Mouse (Mus musculus) stomach, postnatal 0 days (tissue): ENCODE measurements at regions not wholly inside any gene's neighbourhood (a gene's known extent, or its start where the extent isn't known, plus 50 kb on each side); places are given as distances from the start of the nearest gene placed in this dataset.

Experiments
- ATAC-seq: fragments of 200-750 bp; cut with Nextera tagmentation; 2 replicates; pipeline ENCODE4 v1.8.0; 2017; ENCODE audit not compliant: low FRiP score, low TSS enrichment
- DNase-seq: peaks from one replicate; pipeline ENCODE4 v3.0.0-alpha.2; 2016; ENCODE audit warnings: low spot score
- H3K27ac ChIP-seq: fragments of 300-500 bp; sonication (generic); replicated peaks from 2 replicates; pipeline ENCODE4 v1.5.1; 2014; ENCODE audit warnings: mild to moderate bottlenecking, control low read depth
- H3K27me3 ChIP-seq: fragments of 300-500 bp; sonication (generic); 2 replicates; pipeline ENCODE4 v1.6.1; 2014; ENCODE audit warnings: low read length; ENCODE audit not compliant: control insufficient read depth, insufficient read depth
- H3K36me3 ChIP-seq: fragments of 300-500 bp; sonication (generic); 2 replicates; pipeline ENCODE4 v1.6.1; 2014; ENCODE audit warnings: low read length, mixed read lengths; ENCODE audit not compliant: control insufficient read depth, insufficient read depth
- H3K4me1 ChIP-seq: fragments of 300-500 bp; sonication (generic); replicated peaks from 2 replicates; pipeline ENCODE4 v1.6.1; 2014; ENCODE audit warnings: antibody characterized with exemption; ENCODE audit not compliant: control insufficient read depth, insufficient read depth
- H3K4me2 ChIP-seq: fragments of 300-500 bp; sonication (generic); replicated peaks from 2 replicates; pipeline ENCODE4 v1.6.1; 2014; ENCODE audit warnings: low read depth, mild to moderate bottlenecking, control low read depth, moderate library complexity
- H3K4me3 ChIP-seq: fragments of 300-500 bp; sonication (generic); 2 replicates; pipeline ENCODE4 v1.5.1; 2014; ENCODE audit warnings: low read depth, low read length, control low read depth
- H3K9ac ChIP-seq: fragments of 300-500 bp; sonication (generic); 2 replicates; pipeline ENCODE4 v1.6.1; 2014; ENCODE audit warnings: mild to moderate bottlenecking, low read length, control low read depth, mixed read lengths
- H3K9me3 ChIP-seq: fragments of 300-500 bp; sonication (generic); 2 replicates; pipeline ENCODE4 v1.6.1; 2016; ENCODE audit warnings: low read length; ENCODE audit not compliant: control insufficient read depth
- CTCF ChIP-seq: IDR thresholded peaks from 2 replicates; pipeline ENCODE4 v1.5.1; 2016; ENCODE audit warnings: antibody characterized with exemption, low read depth, mild to moderate bottlenecking, moderate library complexity
- EP300 ChIP-seq: optimal IDR thresholded peaks from 2 replicates; pipeline ENCODE3; 2016; ENCODE audit warnings: antibody characterized with exemption
- WGBS: fragments of 180-500 bp; shearing (Covaris S2); extraction: QIAGEN DNeasy Blood & Tissue Kit; methylation state at CpG from one replicate; pipeline ENCODE4 v1.1.7; 2014; 5-methylcytosine and 5-hydroxymethylcytosine counted together

DNA sequence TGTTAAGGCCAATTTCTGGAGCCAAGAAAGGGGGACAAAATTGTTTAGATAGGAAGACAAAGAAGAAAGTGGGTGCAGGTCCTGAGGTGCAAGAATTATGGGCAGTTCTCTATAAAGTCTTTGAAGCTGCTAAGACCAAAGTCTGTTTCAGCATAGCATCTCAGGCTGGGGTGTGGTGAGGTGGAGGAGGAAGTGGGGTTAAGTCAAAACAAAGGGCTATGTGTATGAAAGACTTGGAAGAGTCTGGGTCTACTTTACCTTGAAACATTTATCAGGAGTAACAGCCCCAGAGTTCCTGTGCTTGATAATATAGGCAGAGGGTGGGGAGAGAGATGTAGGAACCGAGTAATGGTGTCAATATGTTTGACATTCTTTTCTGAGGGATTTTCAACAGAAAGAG, 125.4 kb upstream of the Tex13c2 start:
- Histone ChIP-seq H3K4me1 (no peaks in the 10 kb centered on the region), H3K4me2 (no peak overlapping the region), H3K36me3 (no peaks in the 10 kb centered on the region), H3K27me3 (no peaks in the 10 kb centered on the region), H3K9ac (no peak overlapping the region), H3K27ac (no peak overlapping the region), H3K4me3 (no peak overlapping the region), H3K9me3 (no peaks in the 10 kb centered on the region)
- DNase-seq, result no peak
- 58% methylated on average over 1 of the region's 1 CpGs for whole genome bisulfite sequencing
- no peak for ATAC-seq
- TF ChIP-seq CTCF (no peak), EP300 (no peak)

DNA sequence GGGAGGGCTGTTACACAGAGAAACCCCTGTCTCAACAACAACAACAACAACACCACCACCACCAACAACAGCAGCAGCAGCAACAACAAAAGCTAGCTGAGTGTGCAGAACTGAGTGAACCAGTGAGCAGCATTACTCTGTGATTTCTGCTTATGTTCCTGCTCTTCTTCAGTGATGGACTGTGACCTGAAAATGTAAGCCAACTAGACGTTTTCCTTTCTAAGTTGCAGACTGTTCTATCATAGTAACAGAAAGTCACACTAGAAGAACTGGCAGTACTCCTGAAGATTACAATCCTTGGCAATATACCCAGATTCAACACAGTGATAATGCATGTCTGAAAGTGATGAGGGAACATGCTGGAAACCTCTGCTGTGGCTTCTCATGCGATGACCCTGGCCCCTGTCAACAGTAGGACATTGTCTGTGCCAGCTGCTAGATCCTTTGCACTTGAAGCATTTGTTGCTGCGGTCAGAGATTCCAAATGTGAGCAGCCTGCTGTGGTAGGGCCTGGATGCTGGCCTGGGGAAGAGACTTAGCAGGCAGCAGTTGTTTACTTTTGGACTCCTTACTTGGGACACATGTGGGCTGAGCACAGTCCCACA, 115.6 kb upstream of the Tex13c2 start:
- H3K9ac ChIP-seq, result no peak overlapping the region
- no peak for TF ChIP-seq EP300
- no peak for TF ChIP-seq CTCF
- WGBS, result 47% methylated on average over 3 of the region's 3 CpGs
- no peak overlapping the region for H3K4me3 ChIP-seq
- H3K4me2 ChIP-seq, result no peak overlapping the region
- DNase-seq (peak; percentile 12), ATAC-seq (peak; percentile 29; the same call in 1 of the 2 replicates)
- H3K27me3 ChIP-seq, result no peaks in the 10 kb centered on the region
- 0 out of 2 replicates have a peak overlapping the region, but pooled peaks have one; percentile 30 for H3K27ac ChIP-seq
- H3K9me3 ChIP-seq, result no peaks in the 10 kb centered on the region
- H3K4me1 ChIP-seq, result no peaks in the 10 kb centered on the region
- no peaks in the 10 kb centered on the region for H3K36me3 ChIP-seq

DNA sequence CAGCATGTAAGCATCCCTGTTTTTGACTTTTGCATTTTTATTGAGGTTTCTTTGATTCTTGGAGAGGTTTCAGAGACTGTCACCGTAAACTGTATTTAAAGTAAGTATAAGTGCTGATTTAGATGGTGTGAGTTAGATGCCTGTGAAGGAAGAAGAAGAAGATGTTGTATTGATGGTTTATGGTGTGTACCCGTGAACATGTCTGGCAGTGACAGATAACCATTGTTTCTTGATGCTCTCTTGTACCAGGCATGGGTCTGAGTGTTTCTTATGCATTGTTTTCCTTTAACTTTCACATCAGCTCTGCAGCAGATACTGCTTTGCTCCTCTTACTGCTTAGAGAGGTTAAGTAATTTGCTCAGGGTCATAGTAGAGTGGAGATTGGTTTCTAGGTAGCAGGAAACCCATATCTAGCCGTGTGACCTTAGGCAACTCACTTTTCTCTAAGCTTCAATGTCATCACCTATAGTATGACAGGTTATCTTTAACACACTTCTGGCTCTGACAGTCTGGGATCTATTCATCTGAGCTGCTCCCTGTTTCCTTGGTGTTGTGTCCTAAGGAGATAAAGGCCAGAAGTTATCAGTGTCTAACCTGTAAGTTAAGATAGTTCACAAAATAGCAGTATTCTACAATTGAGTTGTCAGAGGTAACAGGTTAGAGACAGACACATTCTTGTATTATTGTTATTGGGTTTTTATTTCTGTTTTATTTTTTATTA, 95.5 kb upstream of the Tex13c2 start:
- WGBS, result 72% methylated on average over 3 of the region's 3 CpGs
- no peak for ATAC-seq
- Histone ChIP-seq H3K4me3 (no peak overlapping the region), H3K4me2 (no peak overlapping the region), H3K27me3 (no peaks in the 10 kb centered on the region), H3K27ac (no peak overlapping the region), H3K36me3 (no peaks in the 10 kb centered on the region), H3K9ac (no peak overlapping the region), H3K9me3 (no peaks in the 10 kb centered on the region), H3K4me1 (no peaks in the 10 kb centered on the region)
- TF ChIP-seq EP300 (no peak), CTCF (no peak)
- no peak for DNase-seq

DNA sequence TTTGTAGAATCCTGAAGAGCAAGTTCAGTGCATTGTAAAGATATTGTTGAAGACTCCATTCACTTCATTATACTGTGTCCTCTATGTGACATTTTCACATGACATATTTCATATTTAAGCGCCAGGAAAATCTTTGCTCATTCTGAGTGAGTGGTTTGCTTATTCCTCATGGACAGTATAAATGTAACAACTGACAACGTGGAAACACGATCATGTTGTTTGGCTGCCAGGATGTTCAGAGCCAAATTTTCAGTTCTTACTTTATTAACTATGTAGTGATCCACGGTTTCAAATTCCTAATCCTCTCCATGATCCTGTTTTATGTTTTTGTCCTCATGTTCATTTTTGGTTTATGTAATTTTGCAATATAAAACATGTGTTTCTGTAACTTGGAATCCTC, 93.0 kb upstream of the Tex13c2 start:
- ATAC-seq (no peak), DNase-seq (no peak)
- H3K9me3 ChIP-seq, result no peaks in the 10 kb centered on the region
- H3K27me3 ChIP-seq, result no peaks in the 10 kb centered on the region
- no peaks in the 10 kb centered on the region for H3K36me3 ChIP-seq
- no peak overlapping the region for H3K27ac ChIP-seq
- no peak overlapping the region for H3K9ac ChIP-seq
- no peak for TF ChIP-seq CTCF
- no peak for TF ChIP-seq EP300
- H3K4me2 ChIP-seq, result no peak overlapping the region
- no peaks in the 10 kb centered on the region for H3K4me1 ChIP-seq
- H3K4me3 ChIP-seq, result no peak overlapping the region
- 46% methylated on average over 4 of the region's 4 CpGs for WGBS

DNA sequence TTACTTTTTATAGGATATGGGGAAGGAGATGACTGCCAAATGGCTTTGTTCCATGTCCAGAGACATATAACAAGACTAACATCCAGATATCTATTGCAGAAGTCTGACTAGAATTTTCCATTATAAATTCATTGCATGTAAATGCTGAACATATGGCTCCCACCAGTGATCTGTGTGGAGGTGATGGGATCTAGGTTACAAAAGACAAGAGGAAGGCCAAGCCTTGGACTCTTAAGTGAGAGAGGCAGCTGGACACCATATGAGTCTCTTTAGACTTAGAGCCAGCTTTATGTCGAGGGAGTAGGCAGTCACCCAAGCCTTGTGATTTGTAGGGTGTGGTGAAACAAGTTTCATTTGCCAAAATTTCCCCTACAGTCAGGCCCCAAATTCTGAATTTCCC, 90.7 kb upstream of the Tex13c2 start:
- Histone ChIP-seq H3K4me1 (no peaks in the 10 kb centered on the region), H3K4me3 (no peak overlapping the region), H3K9me3 (no peaks in the 10 kb centered on the region), H3K4me2 (no peak overlapping the region), H3K27ac (no peak overlapping the region), H3K36me3 (no peaks in the 10 kb centered on the region), H3K27me3 (no peaks in the 10 kb centered on the region), H3K9ac (no peak overlapping the region)
- no peak; the same call in 1 of the 2 replicates for ATAC-seq
- no peak for DNase-seq
- 31% methylated on average over 1 of the region's 1 CpGs for WGBS
- TF ChIP-seq EP300, result no peak
- TF ChIP-seq CTCF, result no peak

DNA sequence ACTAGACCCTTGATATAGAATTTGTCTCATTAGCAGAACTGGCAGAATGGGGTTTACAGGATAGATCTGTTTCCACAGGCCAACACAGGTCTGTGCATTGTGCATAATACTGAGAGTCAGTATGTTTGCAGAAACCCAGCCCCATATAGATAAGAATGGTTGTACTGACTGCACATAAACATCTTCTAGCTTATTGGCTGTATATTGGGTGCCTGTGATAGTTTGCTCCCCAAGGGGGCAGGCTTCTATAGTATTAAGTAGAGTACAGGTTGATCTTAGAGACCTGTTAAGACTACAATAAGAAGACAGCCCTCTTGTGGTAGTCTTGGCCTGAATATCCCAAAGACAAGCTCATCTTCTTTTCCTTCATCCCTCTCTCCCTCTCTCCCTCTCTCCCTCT, 90.1 kb upstream of the Tex13c2 start:
- TF ChIP-seq EP300, result no peak
- TF ChIP-seq CTCF, result peak; percentile 39; the same call in 1 of the 2 replicates
- H3K27ac ChIP-seq, result no peak overlapping the region
- no peaks in the 10 kb centered on the region for H3K36me3 ChIP-seq
- no peaks in the 10 kb centered on the region for H3K4me1 ChIP-seq
- H3K4me2 ChIP-seq, result no peak overlapping the region
- no peaks in the 10 kb centered on the region for H3K9me3 ChIP-seq
- no peak overlapping the region for H3K4me3 ChIP-seq
- ATAC-seq, result no peak
- DNase-seq, result peak; percentile 13
- no peak overlapping the region for H3K9ac ChIP-seq
- no peaks in the 10 kb centered on the region for H3K27me3 ChIP-seq
